Mouse (Mus musculus): ENCODE data around the gene Olfr112. TPM values are rescaled to one million over a fixed set of nuclear protein-coding genes. Genes with fewer than 3 reads are reported as not detected.
"Not testable (repeated sequence)": the region's sequence is repeated elsewhere in the genome, so short reads cannot be mapped to it uniquely, and the experiment has no call there.

The Olfr112 gene
- not detected for total RNA-seq (2021)
- long read RNA-seq, experiment 1: 0 reads
- long read RNA-seq, experiment 2: 0 reads

- intact Hi-C loops (cut with DNase I): no loop called here
- TF ChIP-seq CTCF (IDR thresholded peaks at IDR 0.05): no peak
- H3K4me3 ChIP-seq: no peak within 1 kb of the TSS
- H3K27ac ChIP-seq: no peak within 1 kb of the TSS
- DNase-seq (ENCODE audit: extremely low spot score in 1 of 2, low spot score in 2 of 2): no peak
Observed at GRCm38 (mm10) chr17:37569351-37569750, at the start of gene Olfr112. Gene Olfr112, minus strand, starts transcription at chr17:37569451.

DNA sequence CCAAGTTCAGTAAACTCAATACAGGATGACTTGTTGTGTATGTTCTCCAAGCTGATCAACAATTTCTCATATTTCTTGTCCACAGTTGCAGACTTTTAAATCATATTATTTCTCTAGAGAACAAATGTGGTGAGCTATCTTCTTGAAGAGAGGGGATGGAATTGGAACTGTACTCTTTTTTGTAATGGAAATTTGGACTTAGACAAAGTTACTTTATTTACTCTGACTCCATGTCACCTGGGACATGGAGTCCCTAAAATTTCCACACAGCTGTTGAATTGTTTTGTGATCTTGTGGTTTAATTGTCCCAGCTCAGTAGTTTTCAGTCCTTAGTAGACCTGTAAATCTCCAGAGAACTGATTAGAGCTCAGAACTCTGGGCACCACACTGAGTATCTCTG lies 23.4 kb upstream of the Olfr112 start, which contains the start of gene Olfr114:
Gene Olfr114, minus strand, starts transcription at position 101 of the 400 bp plus-strand sequence.
- no peak for TF ChIP-seq CTCF (IDR thresholded peaks at IDR 0.05)
- intact Hi-C loops (cut with DNase I): no loop called here

GRCm38 (mm10) chr17:37577563-37577962 lies 8.3 kb upstream of the Olfr112 start, which contains the start of gene Olfr113:
Gene Olfr113, minus strand, starts transcription at chr17:37577663.
- TF ChIP-seq CTCF (IDR thresholded peaks at IDR 0.05): no peak
- DNase-seq (ENCODE audit: extremely low spot score in 1 of 2, low spot score in 2 of 2): no peak
- no peak within 1 kb of the TSS for H3K27ac ChIP-seq
- intact Hi-C loops (cut with DNase I): no loop called here
- no peak within 1 kb of the TSS for H3K4me3 ChIP-seq

More for the DNA sequence above, 23.4 kb upstream of the Olfr112 start, which contains the start of gene Olfr114:
- H3K4me3 ChIP-seq: no peak within 1 kb of the TSS
- H3K27ac ChIP-seq: no peak within 1 kb of the TSS
- no peak for DNase-seq (ENCODE audit: extremely low spot score in 1 of 2, low spot score in 2 of 2)

DNA sequence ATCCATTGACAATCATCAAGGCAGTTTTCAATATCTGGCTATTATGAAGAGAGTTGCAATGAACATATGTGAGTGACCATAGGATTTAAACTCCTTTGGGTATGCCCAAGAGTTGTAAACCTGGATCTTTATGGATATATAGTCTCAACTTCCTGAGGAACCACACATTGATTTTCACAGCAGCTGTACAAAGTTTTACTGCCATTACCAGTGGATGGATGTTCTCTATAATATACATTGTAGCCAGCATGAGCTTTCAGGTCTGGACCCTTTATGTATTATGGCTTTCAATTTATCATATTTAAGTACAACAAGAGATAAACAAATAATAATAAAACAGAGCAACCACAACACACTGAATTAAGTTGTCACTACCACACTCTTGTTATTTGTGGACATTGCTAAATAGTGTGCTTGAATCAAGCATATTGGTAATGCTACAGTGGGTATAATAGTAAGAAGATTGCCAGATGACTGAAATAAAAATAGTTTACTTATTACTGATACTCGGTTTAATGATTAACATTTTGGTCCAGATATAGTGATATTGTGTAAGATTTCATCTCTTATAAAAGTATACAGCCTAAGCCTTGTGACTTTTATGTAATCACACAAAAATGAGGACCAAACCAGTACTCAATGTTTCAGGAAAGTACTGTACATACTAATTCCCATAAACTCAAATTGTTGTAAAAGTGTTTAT lies 10.2 kb downstream of the Olfr112 start:
- no peak for DNase-seq (ENCODE audit: extremely low spot score in 1 of 2, low spot score in 2 of 2)
- intact Hi-C loops (cut with DNase I): loop anchor here (1.0 kb wide), 1 partner anchor 8 kb away; no protein-coding TSS in a partner anchor
- no peak for TF ChIP-seq CTCF (IDR thresholded peaks at IDR 0.05)
- Histone ChIP-seq H3K27ac (no peak overlapping the region), H3K4me3 (no peak overlapping the region)

- TF ChIP-seq CTCF (IDR thresholded peaks at IDR 0.05): no peak
- intact Hi-C loops (cut with DNase I): no loop called here
- no peak for DNase-seq (ENCODE audit: extremely low spot score in 1 of 2, low spot score in 2 of 2)
- H3K27ac ChIP-seq: no peak overlapping the region
- H3K4me3 ChIP-seq: no peak overlapping the region
Observed at GRCm38 (mm10) chr17:37543800-37544435, 25.3 kb downstream of the Olfr112 start.

- no peak overlapping the region for H3K27ac ChIP-seq
- intact Hi-C loops (cut with DNase I): no loop called here
- no peak for TF ChIP-seq CTCF (IDR thresholded peaks at IDR 0.05)
- no peak overlapping the region for H3K4me3 ChIP-seq
- no peak for DNase-seq (ENCODE audit: extremely low spot score in 1 of 2, low spot score in 2 of 2)
Observed at GRCm38 (mm10) chr17:37541454-37542119, 27.7 kb downstream of the Olfr112 start.

- H3K4me3 ChIP-seq; H3K27ac ChIP-seq; intact Hi-C loops (cut with DNase I); DNase-seq (ENCODE audit: extremely low spot score in 1 of 2, low spot score in 2 of 2): not testable (repeated sequence)
Observed at GRCm38 (mm10) chr17:37538416-37538815, 30.8 kb downstream of the Olfr112 start.

- H3K27ac ChIP-seq: no peak overlapping the region
- intact Hi-C loops (cut with DNase I): no loop called here
- no peak overlapping the region for H3K4me3 ChIP-seq
- DNase-seq (ENCODE audit: extremely low spot score in 1 of 2, low spot score in 2 of 2): no peak
- TF ChIP-seq CTCF (IDR thresholded peaks at IDR 0.05): no peak
Observed at GRCm38 (mm10) chr17:37535173-37535572, 34.1 kb downstream of the Olfr112 start.

DNA sequence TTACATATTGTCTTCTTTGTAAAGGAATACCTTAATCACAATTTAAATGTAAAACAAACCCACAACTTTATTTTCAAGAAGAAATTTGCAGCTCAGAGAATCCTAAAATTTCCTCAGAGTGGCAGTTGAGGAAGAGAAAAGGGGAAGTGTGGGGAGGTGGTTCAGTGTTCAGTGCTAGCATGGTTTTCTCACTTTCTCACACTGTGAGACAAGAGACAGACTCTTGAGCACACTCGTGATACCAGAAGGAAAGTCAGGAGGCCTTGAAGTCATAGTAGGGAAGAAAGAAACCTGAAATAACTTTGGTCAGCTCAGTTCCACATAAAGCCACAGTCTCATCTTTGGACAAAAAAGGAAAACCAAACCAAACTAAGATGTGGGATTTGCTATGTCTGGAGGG lies 43.8 kb downstream of the Olfr112 start:
- intact Hi-C loops (cut with DNase I); H3K27ac ChIP-seq; H3K4me3 ChIP-seq; DNase-seq (ENCODE audit: extremely low spot score in 1 of 2, low spot score in 2 of 2): not testable (repeated sequence)

- H3K4me3 ChIP-seq; H3K27ac ChIP-seq; DNase-seq (ENCODE audit: extremely low spot score in 1 of 2, low spot score in 2 of 2); intact Hi-C loops (cut with DNase I): not testable (repeated sequence)
Observed at GRCm38 (mm10) chr17:37524612-37525011, 44.6 kb downstream of the Olfr112 start.

Other genes with a start within 250 kb of the Olfr112 start
- gene Olfr103, start 229.8 kb downstream of the Olfr112 start, total RNA-seq (2021): not detected
- gene Olfr104-ps, start 209.9 kb downstream of the Olfr112 start, total RNA-seq (2021): not detected
- gene Olfr105-ps, start 190.4 kb downstream of the Olfr112 start, total RNA-seq (2021): not detected
- gene Olfr106-ps, start 179.1 kb downstream of the Olfr112 start, total RNA-seq (2021): not detected
- gene Olfr107, start 170.2 kb downstream of the Olfr112 start, total RNA-seq (2021): not detected
- not detected for gene Olfr108, start 124.0 kb downstream of the Olfr112 start, total RNA-seq (2021)
- not detected for gene Olfr109, start 110.5 kb downstream of the Olfr112 start, total RNA-seq (2021)
- gene H2-M2, start 85.9 kb downstream of the Olfr112 start, total RNA-seq (2021): not detected
- not detected for gene Olfr110, start 77.0 kb downstream of the Olfr112 start, total RNA-seq (2021)
- gene Olfr111, start 61.4 kb downstream of the Olfr112 start, total RNA-seq (2021): not detected
- gene Olfr113, start 8.2 kb upstream of the Olfr112 start, total RNA-seq (2021): not detected
- gene Olfr114, start 23.3 kb upstream of the Olfr112 start, total RNA-seq (2021): not detected
- not detected for gene Olfr115, start 57.7 kb upstream of the Olfr112 start, total RNA-seq (2021)
- gene Olfr116, start 57.7 kb upstream of the Olfr112 start, total RNA-seq (2021): not detected
- not detected for gene Olfr117, start 94.3 kb upstream of the Olfr112 start, total RNA-seq (2021)
- gene Olfr118, start 97.5 kb upstream of the Olfr112 start, total RNA-seq (2021): not detected
- gene Olfr119, start 127.1 kb upstream of the Olfr112 start, total RNA-seq (2021): not detected
- not detected for gene Olfr120, start 152.4 kb upstream of the Olfr112 start, total RNA-seq (2021)
- gene Olfr121, start 179.4 kb upstream of the Olfr112 start, total RNA-seq (2021): not detected
- gene Olfr122, start 199.2 kb upstream of the Olfr112 start, total RNA-seq (2021): not detected
- gene Olfr123, start 224.1 kb upstream of the Olfr112 start, total RNA-seq (2021): not detected
- not detected for gene Olfr124, start 230.4 kb upstream of the Olfr112 start, total RNA-seq (2021)

Data from left cerebral cortex, adult 2 months (tissue).